Mouse (Mus musculus) frontal cortex, adult (tissue): ENCODE results near the gene Spic.

Source experiments
- ATAC-seq: cut with Nextera tagmentation; 2 replicates; pipeline ENCODE4 v1.9.2; 2017; ENCODE audit warnings: mild to moderate bottlenecking, moderate library complexity, mixed read lengths; ENCODE audit not compliant: low TSS enrichment

The Spic gene

GRCm38 (mm10) chr10:88645448-88645847, 39.4 kb downstream of the Spic start:
- ATAC-seq, result no peak

- peak; percentile 44; the same call in 1 of the 2 replicates for ATAC-seq
Observed at GRCm38 (mm10) chr10:88631330-88631953, 53.4 kb downstream of the Spic start.

GRCm38 (mm10) chr10:88630663-88631329, 54.0 kb downstream of the Spic start:
- no peak for ATAC-seq

- peak; percentile 67 for ATAC-seq
Observed at GRCm38 (mm10) chr10:88627052-88627451, 57.8 kb downstream of the Spic start.

GRCm38 (mm10) chr10:88626176-88626575, 58.6 kb downstream of the Spic start:
- ATAC-seq, result no peak
